Mouse (Mus musculus): Measurements from ENCODE around the gene Nup210.

Nup210 gene

DNA sequence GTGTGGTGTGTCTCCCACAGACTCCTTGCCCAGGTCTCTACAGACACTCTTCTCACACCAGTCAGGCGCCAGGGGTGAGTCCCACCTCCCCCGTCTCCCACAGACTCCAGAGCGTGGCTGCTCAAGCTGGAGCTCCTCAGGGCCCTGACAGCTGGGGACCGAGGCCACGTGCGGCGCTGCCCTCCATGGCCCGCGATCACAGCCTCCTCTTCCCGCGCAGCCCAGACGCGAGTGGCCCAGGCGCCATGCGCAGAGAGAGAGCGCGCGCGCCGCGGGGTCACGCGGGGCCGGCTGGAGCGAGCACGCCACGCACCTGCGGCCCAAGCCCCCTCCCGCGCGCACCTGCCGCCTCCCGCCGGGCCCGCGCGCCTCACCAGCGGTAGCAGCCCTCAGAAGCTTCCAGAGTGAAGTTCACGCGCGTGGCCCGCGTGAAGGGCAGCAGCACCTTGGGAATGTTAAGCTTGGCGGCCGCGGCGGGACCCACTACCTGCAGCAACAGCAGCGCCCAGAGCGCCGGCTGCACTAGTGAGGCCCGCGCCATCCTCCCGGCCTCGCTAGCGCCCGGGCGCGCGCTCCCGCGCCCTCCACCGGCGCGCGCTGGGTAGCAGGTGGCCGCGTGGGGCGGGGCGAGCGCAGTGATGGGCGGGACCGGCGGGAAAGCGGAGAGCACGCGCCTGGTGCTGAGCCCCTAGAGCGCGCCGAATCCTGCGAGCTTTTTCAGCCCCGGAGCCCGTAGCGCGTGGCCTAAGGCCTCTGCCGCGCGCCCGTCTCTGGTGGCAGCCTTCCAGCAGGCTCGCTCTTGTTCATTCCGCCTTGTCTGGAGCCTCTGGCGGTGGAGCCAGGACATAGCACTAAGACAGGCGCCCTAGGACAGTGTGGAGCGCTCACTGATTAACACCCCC is at the start of gene Nup210:
Nup210 (minus strand) TSS at position 586 of the 902 bp plus-strand sequence.
- peak; percentile 78 for DNase-seq (ENCODE audit: low read depth, low spot score)

- DNase-seq (ENCODE audit: low read depth, low spot score): no peak
These were observed 48.6 kb upstream of the Nup210 start for GRCm38 (mm10) chr6:91165210-91165609.

- DNase-seq (ENCODE audit: low read depth, low spot score): no peak
These were observed 48.0 kb upstream of the Nup210 start for GRCm38 (mm10) chr6:91164584-91164983.

- no peak for DNase-seq (ENCODE audit: low read depth, low spot score)
These were observed 46.7 kb upstream of the Nup210 start for GRCm38 (mm10) chr6:91163195-91163911.

GRCm38 (mm10) chr6:91162314-91162713 is 45.7 kb upstream of the Nup210 start:
- no peak for DNase-seq (ENCODE audit: low read depth, low spot score)

DNA sequence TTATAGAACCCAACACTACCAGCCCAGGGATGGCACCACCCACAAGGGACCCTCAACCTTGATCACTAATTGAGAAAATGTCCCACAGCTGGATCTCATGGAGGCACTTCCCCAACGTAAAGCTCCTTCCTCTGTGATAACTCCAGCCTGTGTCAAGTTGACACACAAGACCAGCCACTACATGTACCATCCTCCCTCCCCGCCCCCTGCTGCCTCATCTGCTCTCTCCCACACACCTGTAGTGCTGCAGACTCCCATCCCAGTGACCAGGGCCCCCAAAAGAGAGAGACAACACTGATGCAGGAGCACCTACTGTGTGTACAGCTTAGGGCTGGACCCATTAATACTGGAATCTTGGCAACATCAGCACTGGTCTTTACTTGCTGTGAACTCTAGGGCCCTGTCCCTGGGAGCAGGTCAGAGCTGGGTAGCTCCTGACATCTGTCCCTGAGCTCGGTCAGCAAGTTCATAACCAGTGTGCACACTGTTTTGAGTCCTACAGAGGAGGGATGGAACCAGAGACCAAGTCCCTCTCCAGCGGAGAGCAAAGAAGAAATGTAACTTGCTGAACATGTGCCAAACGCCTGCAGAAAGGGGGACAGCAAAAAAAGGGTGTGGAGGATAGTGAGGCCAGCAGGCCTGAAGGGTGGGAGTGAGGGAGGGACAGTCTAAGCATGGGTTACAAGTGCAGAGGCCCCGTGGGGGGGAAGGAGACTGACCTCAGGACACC is 45.0 kb upstream of the Nup210 start:
- no peak for DNase-seq (ENCODE audit: low read depth, low spot score)

DNA sequence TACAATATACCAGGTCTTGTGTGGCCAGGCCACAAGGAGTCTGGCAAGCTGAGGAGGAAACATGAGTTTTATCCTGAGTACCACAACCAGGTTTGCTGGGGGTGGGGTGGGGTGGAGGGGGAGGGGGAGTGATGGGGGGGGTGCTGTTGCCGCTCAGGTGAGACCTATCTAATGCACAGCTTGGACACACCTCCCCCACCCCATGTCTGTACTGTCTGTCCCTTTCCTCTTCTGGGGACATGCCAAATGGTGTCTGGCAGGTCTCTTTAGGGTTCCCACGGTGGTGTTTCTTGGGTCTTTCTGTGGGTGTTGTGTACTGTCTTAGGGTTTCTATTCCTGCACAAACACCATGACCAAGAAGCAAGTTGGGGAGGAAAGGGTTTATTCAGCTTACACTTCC is 44.3 kb upstream of the Nup210 start:
- DNase-seq (ENCODE audit: low read depth, low spot score): no peak

DNA sequence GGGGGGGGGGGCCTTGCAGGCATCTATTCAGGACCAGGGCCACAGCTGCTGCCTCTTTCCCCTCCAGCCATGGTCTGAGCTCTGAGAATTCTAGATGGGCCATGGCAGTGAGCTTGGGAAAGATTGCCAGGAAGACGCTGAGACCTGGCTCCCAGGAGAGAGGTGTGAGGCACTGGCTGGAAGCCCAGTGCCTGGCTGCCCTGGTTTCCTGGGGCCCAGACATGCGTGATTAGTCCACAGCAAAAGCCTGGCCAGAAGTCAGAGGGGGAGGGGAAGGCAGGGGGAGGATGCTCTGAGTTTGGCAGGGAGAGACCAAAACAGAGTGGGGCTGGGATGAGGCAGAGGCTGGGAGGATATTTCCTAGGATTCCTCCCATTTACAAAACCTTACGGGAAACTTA is 43.8 kb upstream of the Nup210 start:
- DNase-seq (ENCODE audit: low read depth, low spot score): no peak

DNA sequence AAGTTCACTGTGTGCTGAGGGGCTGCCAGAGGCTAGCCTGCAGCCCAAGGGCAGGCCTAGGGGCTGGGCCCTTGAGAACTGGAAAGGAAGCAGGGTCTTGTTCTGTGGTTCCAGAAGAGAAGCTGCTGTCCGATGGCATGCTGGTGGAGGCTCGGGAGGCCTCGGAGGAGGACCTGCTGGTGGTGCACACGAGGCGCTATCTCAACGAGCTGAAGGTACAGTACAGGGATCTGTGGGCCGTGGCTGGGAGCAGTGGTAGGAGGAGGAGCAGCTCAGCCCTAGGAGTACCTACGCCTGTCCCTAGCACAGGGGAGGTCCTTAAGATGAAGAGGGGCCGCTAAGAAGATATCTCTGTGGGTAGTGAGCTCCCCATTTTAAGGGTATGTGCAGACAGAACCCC is 42.4 kb upstream of the Nup210 start:
- no peak for DNase-seq (ENCODE audit: low read depth, low spot score)

DNA sequence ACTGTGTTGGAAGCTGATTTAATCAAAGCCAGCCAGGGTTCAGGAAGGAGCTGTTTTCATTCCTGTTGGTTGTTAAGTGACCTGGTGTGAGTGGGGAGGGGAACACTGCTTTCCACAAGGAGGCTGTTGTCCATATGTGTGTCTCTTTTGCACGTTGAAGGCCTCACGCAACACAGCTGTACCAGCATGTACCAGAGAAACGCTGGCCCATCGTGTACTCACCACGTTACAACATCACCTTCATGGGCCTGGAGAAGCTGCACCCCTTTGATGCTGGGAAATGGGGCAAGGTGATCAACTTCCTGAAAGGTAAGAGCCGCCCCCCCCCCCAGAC is 40.6 kb upstream of the Nup210 start:
- no peak for DNase-seq (ENCODE audit: low read depth, low spot score)

- DNase-seq (ENCODE audit: low read depth, low spot score): peak; percentile 71
These were observed 40.1 kb upstream of the Nup210 start, which contains the start of gene Hdac11 for GRCm38 (mm10) chr6:91156554-91157236. Gene Hdac11, plus strand, starts transcription at chr6:91156665.

DNA sequence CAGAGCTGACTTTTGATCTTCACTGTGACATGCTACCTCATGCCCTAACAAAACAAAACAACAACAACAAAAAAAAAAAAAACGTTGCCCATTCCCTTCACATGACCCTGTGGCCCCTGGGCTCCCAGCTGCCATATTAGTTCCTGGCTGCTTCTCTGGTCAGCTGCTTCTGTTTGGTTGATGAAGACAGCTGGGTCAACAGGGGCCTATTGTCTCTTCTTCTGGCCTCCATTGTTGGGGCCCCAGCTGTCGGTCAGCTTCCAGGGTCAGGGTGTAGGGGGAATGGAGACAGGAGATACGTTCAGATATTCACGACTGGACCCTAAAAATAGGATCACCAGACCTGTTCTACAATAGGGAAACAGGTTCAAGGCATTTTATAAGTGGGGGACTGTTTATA is 39.4 kb upstream of the Nup210 start:
- no peak for DNase-seq (ENCODE audit: low read depth, low spot score)

GRCm38 (mm10) chr6:91155286-91155685 is 38.7 kb upstream of the Nup210 start:
- no peak for DNase-seq (ENCODE audit: low read depth, low spot score)

DNA sequence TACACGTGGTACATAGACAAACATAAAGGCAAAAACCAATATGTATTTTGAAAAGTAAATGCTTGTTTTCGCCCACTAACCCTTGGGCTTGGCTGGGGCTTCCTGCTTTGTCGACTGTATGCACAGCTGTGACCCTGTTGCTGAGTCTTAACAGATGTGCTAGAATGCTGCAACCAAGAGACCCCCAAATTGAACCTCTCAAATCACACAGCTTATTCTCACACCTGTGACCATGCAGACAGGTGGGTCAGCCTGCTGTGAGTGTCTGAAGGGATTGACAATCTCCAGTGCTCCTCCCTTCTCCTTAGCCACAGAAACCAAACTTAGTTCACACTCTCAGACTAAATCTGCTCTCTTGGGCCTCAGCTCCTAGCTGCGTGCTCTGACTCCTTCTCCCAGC is 38.1 kb upstream of the Nup210 start:
- DNase-seq (ENCODE audit: low read depth, low spot score): no peak

GRCm38 (mm10) chr6:91153549-91154064 is 37.0 kb upstream of the Nup210 start:
- DNase-seq (ENCODE audit: low read depth, low spot score): no peak

- DNase-seq (ENCODE audit: low read depth, low spot score): no peak
These were observed 36.4 kb upstream of the Nup210 start for GRCm38 (mm10) chr6:91152892-91153548.

GRCm38 (mm10) chr6:91147152-91147770 is 30.6 kb upstream of the Nup210 start:
- no peak for DNase-seq (ENCODE audit: low read depth, low spot score)

GRCm38 (mm10) chr6:91146443-91147151 is 30.0 kb upstream of the Nup210 start:
- DNase-seq (ENCODE audit: low read depth, low spot score): no peak

- no peak for DNase-seq (ENCODE audit: low read depth, low spot score)
These were observed 28.9 kb upstream of the Nup210 start for GRCm38 (mm10) chr6:91145572-91145971.

DNA sequence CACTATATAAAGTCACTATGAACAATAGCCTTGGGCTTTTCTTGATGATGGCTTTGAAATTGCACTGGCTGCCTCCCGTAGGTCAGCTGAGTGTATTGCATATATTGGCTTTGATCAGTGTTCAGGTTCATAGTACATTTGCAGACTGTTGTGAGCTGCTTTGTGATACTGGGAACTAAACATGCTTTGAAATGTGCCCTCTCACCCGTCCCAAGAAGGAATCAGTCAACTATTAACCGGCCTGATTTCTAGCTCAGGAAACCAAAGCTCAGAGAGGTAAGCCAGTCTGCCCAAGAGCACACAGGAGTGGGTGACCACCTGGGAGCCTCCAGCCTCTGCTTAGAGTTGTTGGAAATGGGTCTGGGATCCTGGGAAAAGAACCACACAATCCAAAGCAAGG is 28.4 kb upstream of the Nup210 start:
- no peak for DNase-seq (ENCODE audit: low read depth, low spot score)

Data from retina, adult 2 months (tissue).